Mouse (Mus musculus) hindbrain, postnatal 0 days (tissue): Measurements from ENCODE around the gene Galnt17. TPM values are rescaled to one million over a fixed set of nuclear protein-coding genes. Genes with fewer than 3 reads are reported as not detected.

ENCODE experiments used
- ATAC-seq: fragments of 200-750 bp; cut with Nextera tagmentation; 2 replicates; pipeline ENCODE4 v1.8.0; 2017; ENCODE audit warnings: mild to moderate bottlenecking, moderate TSS enrichment, moderate library complexity
- DNase-seq: peaks from one replicate; pipeline ENCODE4 v3.0.0-alpha.2; 2015; ENCODE audit warnings: low spot score
- H3K27ac ChIP-seq: fragments of 300-500 bp; sonication (generic); 2 replicates; pipeline ENCODE4 v1.5.1; 2014; ENCODE audit warnings: mild to moderate bottlenecking
- H3K27me3 ChIP-seq: fragments of 300-500 bp; sonication (generic); 2 replicates; pipeline ENCODE4 v1.6.1; 2014; ENCODE audit warnings: low read length, mixed read lengths; ENCODE audit not compliant: insufficient read depth
- H3K36me3 ChIP-seq: fragments of 300-500 bp; sonication (generic); 2 replicates; pipeline ENCODE4 v1.6.1; 2014; ENCODE audit warnings: low read length, mixed read lengths; ENCODE audit not compliant: insufficient read depth
- H3K4me1 ChIP-seq: fragments of 300-500 bp; sonication (generic); 2 replicates; pipeline ENCODE4 v1.6.1; 2014; ENCODE audit warnings: antibody characterized with exemption, low read length, mixed read lengths; ENCODE audit not compliant: insufficient read depth
- H3K4me2 ChIP-seq: fragments of 300-500 bp; sonication (generic); 2 replicates; pipeline ENCODE4 v1.6.1; 2014; ENCODE audit warnings: low read depth, mild to moderate bottlenecking, low read length, moderate library complexity, mixed read lengths
- H3K4me3 ChIP-seq: fragments of 300-500 bp; sonication (generic); 2 replicates; pipeline ENCODE4 v1.5.1; 2014; ENCODE audit warnings: low read length
- H3K9ac ChIP-seq: fragments of 300-500 bp; sonication (generic); replicated peaks from 2 replicates; pipeline ENCODE4 v1.6.1; 2014; ENCODE audit warnings: mild to moderate bottlenecking, low read length, moderate library complexity, mixed read lengths
- H3K9me3 ChIP-seq: fragments of 300-500 bp; sonication (generic); 2 replicates; pipeline ENCODE4 v1.6.1; 2016; ENCODE audit warnings: low read length, mixed read lengths
- CTCF ChIP-seq: IDR thresholded peaks from 2 replicates; pipeline ENCODE4 v1.5.1; 2016; ENCODE audit warnings: antibody characterized with exemption, control low read depth, low read depth
- WGBS: fragments of 180-500 bp; shearing (Covaris S2); extraction: QIAGEN DNeasy Blood & Tissue Kit; methylation state at CpG from one replicate; pipeline ENCODE4 v1.1.7; 2014; 5-methylcytosine and 5-hydroxymethylcytosine counted together
- polyA plus RNA-seq: library from polyadenylated mRNA; unstranded; fragments of >200 nt; fragmentation: Nextera tagmentation; extraction: Ambion mirVana; gene quantifications from 2 replicates; pipeline ENCODE4 v1.2.1, GENCODE M21; 2015
- total RNA-seq: library from RNA; depleted of rRNA; stranded (reverse); fragments of >200 nt; gene quantifications from 2 replicates; pipeline ENCODE4 v1.2.3, GENCODE M21; 2014

Galnt17 gene
- total and polyA plus RNA-seq, 2 experiments from 2014 or later = 6.2 to 24.2 TPM

- H3K4me1 ChIP-seq = no peaks in the 10 kb centered on the region
- ATAC-seq = peak; percentile 61
- H3K9ac ChIP-seq = peak overlapping the region; percentile 67
- peak overlapping the region; percentile 85 for H3K4me2 ChIP-seq
- no peaks in the 10 kb centered on the region for H3K36me3 ChIP-seq
- 0 out of 2 replicates have a peak, but pooled peaks have one; percentile 4 for TF ChIP-seq CTCF
- peak overlapping the region; percentile 80 for H3K27ac ChIP-seq
- no peaks in the 10 kb centered on the region for H3K9me3 ChIP-seq
- DNase-seq = peak; percentile 66
- H3K4me3 ChIP-seq = peak overlapping the region; percentile 77
- no peaks in the 10 kb centered on the region for H3K27me3 ChIP-seq
- under 1% methylated on average over 64 of the region's 64 CpGs for WGBS
Measured at GRCm38 (mm10) chr5:131306908-131307655, 1.2 kb downstream of the Galnt17 start.

GRCm38 (mm10) chr5:131306321-131306907 lies 1.9 kb downstream of the Galnt17 start:
- peak; percentile 34 for DNase-seq
- no peak for ATAC-seq
- H3K36me3 ChIP-seq = no peaks in the 10 kb centered on the region
- no peak for TF ChIP-seq CTCF
- no peaks in the 10 kb centered on the region for H3K9me3 ChIP-seq
- WGBS = under 1% methylated on average over 39 of the region's 39 CpGs
- H3K4me3 ChIP-seq = peak overlapping the region; percentile 77
- H3K27ac ChIP-seq = peak overlapping the region; percentile 80; the same call in 1 of the 2 replicates
- no peaks in the 10 kb centered on the region for H3K4me1 ChIP-seq
- H3K4me2 ChIP-seq = peak overlapping the region; percentile 85
- H3K27me3 ChIP-seq = no peaks in the 10 kb centered on the region
- H3K9ac ChIP-seq = peak overlapping the region; percentile 67

GRCm38 (mm10) chr5:131305223-131305622 lies 3.1 kb downstream of the Galnt17 start:
- Histone ChIP-seq H3K27me3 (no peaks in the 10 kb centered on the region), H3K4me3 (peak overlapping the region; percentile 77), H3K36me3 (no peaks in the 10 kb centered on the region), H3K9me3 (no peaks in the 10 kb centered on the region), H3K9ac (no peak overlapping the region), H3K4me2 (peak overlapping the region; percentile 85), H3K4me1 (no peaks in the 10 kb centered on the region), H3K27ac (no peak overlapping the region)
- DNase-seq (no peak), ATAC-seq (no peak)
- 35% methylated on average over 5 of the region's 5 CpGs for WGBS
- no peak for TF ChIP-seq CTCF

- Histone ChIP-seq H3K27me3 (no peaks in the 10 kb centered on the region), H3K36me3 (no peaks in the 10 kb centered on the region), H3K4me2 (no peak overlapping the region), H3K4me1 (no peaks in the 10 kb centered on the region), H3K9ac (no peak overlapping the region), H3K9me3 (no peaks in the 10 kb centered on the region), H3K27ac (no peak overlapping the region), H3K4me3 (no peak overlapping the region)
- 92% methylated on average over 3 of the region's 3 CpGs for WGBS
- DNase-seq (no peak), ATAC-seq (no peak)
- TF ChIP-seq CTCF = no peak
Measured at GRCm38 (mm10) chr5:131301526-131301925, 6.8 kb downstream of the Galnt17 start.

GRCm38 (mm10) chr5:131293726-131294449 lies 14.4 kb downstream of the Galnt17 start:
- WGBS = 62% methylated on average over 16 of the region's 16 CpGs
- Histone ChIP-seq H3K27me3 (no peaks in the 10 kb centered on the region), H3K9me3 (no peaks in the 10 kb centered on the region), H3K27ac (no peak overlapping the region), H3K36me3 (no peaks in the 10 kb centered on the region), H3K4me3 (no peak overlapping the region), H3K4me1 (no peaks in the 10 kb centered on the region; the same call in 1 of the 2 replicates), H3K4me2 (no peak overlapping the region), H3K9ac (no peak overlapping the region)
- TF ChIP-seq CTCF = no peak
- ATAC-seq = no peak
- DNase-seq = no peak

GRCm38 (mm10) chr5:131287091-131287490 lies 21.2 kb downstream of the Galnt17 start:
- WGBS = 78% methylated on average over 6 of the region's 6 CpGs
- Histone ChIP-seq H3K4me2 (no peak overlapping the region), H3K27me3 (no peaks in the 10 kb centered on the region), H3K9ac (no peak overlapping the region), H3K27ac (no peak overlapping the region), H3K36me3 (no peaks in the 10 kb centered on the region), H3K4me3 (no peak overlapping the region), H3K4me1 (no peaks in the 10 kb centered on the region), H3K9me3 (no peaks in the 10 kb centered on the region)
- ATAC-seq = no peak
- no peak for DNase-seq
- no peak for TF ChIP-seq CTCF
